Mouse (Mus musculus): ENCODE measurements at regions not wholly inside any gene's neighbourhood (a gene's known extent, or its start where the extent isn't known, plus 50 kb on each side); places are given as distances from the start of the nearest gene placed in this dataset.

DNA sequence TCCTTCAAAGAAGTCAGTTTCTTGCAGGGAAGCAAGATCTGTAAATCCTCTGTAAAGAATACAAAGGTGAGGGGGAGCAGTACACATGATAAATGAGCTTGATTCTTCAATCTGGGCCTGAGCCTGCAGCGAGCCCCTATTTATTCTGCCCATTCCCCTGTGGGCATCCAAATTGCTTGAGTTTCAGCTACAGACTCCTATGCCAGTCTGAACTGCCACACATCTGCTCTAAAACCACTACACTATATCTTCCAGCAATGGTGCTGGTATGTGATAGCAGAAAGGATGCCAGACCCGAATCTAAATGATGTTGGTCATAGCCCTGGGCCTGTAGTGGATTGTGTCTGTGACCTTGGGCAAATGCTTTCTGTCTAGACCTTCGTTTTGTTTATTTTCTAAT, 140.9 kb upstream of the Chrm2 start:
- TF ChIP-seq MAFK (IDR thresholded peaks at IDR 0.05; ENCODE audit: insufficient read depth, low read depth, low read length) (no peak), HCFC1 (IDR thresholded peaks at IDR 0.05; ENCODE audit: borderline replicate concordance, insufficient read depth, low read length) (no peak), ZNF384 (IDR thresholded peaks at IDR 0.05; ENCODE audit: low read depth, low read length) (no peak), ZC3H11A (IDR thresholded peaks at IDR 0.05; ENCODE audit: borderline replicate concordance, low read depth, low read length) (no peak)
